In the genomic region with DNA sequence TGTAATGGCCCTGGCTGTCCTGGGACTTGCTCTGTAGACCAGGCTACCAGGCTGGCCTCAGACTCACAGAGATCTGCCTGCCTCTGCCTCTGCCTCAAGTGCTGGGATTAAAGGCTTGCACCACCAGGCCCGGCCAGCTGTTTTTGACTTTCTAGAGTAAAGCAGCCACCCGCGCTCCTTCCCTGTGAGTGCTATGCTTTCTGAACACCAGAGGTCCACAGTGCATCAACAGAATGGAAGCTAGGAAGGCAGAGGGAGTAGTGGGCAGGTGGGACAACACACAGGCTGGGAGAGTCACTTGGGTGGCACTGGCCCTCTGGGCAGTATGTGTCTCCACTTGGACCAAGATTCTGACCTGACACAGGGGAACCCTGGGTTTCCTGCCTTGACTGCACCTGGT, we compare ENCODE assay signal across 15 mouse cellular contexts. TPM values are rescaled to one million over a fixed set of nuclear protein-coding genes. Genes with fewer than 3 reads are reported as not detected.
A peak's percentile ranks its signal among the peaks of the same experiment; 100 is the strongest.
DNase-seq lines count a peak whose midpoint lies in the region; ATAC-seq lines count a peak whose summit lies in the region.
"Had no signal": no experiment of that assay in that cellular context is flagged by ENCODE, and none has a peak within 500 bp of the region (broad histone marks: within the 10 kb centered on the region; RNA-seq: fewer than 3 reads in every experiment).

No protein-coding gene starts in this region.

- no peaks in the 10 kb centered on the region for H3K9me3 ChIP-seq in forebrain, embryonic 12.5 days
- H3K9me3 ChIP-seq in hindbrain, embryonic 15.5 days: no peaks in the 10 kb centered on the region
- no peaks in the 10 kb centered on the region for H3K9me3 ChIP-seq in midbrain, embryonic 15.5 days
- H3K9me3 ChIP-seq: embryonic facial prominence, embryonic 13.5 days; limb, embryonic 15.5 days; lung, embryonic 15.5 days had no signal

- H3K36me3 ChIP-seq in forebrain, embryonic 12.5 days (replicated peaks): peaks cover 14% of the 10 kb centered on the region
- H3K36me3 ChIP-seq in hindbrain, embryonic 15.5 days: peaks cover 4% of the 10 kb centered on the region; the same call in 1 of the 2 replicates
- H3K36me3 ChIP-seq in midbrain, embryonic 15.5 days (replicated peaks): peaks cover 6% of the 10 kb centered on the region; the same call in 1 of the 2 replicates

- 0 out of 2 replicates have a peak overlapping the region, but pooled peaks have one; percentile 47 for H3K27ac ChIP-seq in forebrain, embryonic 12.5 days
- H3K27ac ChIP-seq in hindbrain, embryonic 15.5 days (replicated peaks): peak overlapping the region; percentile 71
- H3K27ac ChIP-seq in midbrain, embryonic 15.5 days: peak overlapping the region; percentile 75
- H3K27ac ChIP-seq: embryonic facial prominence, embryonic 13.5 days; limb, embryonic 15.5 days; lung, embryonic 15.5 days had no signal

- WGBS in forebrain, embryonic 12.5 days: 81% methylated on average over 3 of the region's 3 CpGs
- WGBS in hindbrain, embryonic 15.5 days: 93% methylated on average over 3 of the region's 3 CpGs
- 77% methylated on average over 3 of the region's 3 CpGs for WGBS in midbrain, embryonic 15.5 days

- 0 out of 2 replicates have a peak overlapping the region, but pooled peaks have one; percentile 1 for H3K9ac ChIP-seq in forebrain, embryonic 12.5 days
- H3K9ac ChIP-seq in hindbrain, embryonic 15.5 days: no peak overlapping the region
- no peak overlapping the region for H3K9ac ChIP-seq in midbrain, embryonic 15.5 days
- H3K9ac ChIP-seq: embryonic facial prominence, embryonic 13.5 days; limb, embryonic 15.5 days; lung, embryonic 15.5 days had no signal

- H3K4me1 ChIP-seq in forebrain, embryonic 12.5 days: peaks cover 25% of the 10 kb centered on the region
- H3K4me1 ChIP-seq in hindbrain, embryonic 15.5 days (replicated peaks): peaks cover 25% of the 10 kb centered on the region
- peaks cover 22% of the 10 kb centered on the region for H3K4me1 ChIP-seq in midbrain, embryonic 15.5 days

- intact Hi-C loops in gastrocnemius, postnatal 14 days (cut with DNase I; ENCODE audit: low total_unique reads): no loop called here

- H3K27me3 ChIP-seq in forebrain, embryonic 12.5 days: peaks cover 25% of the 10 kb centered on the region
- peaks cover 22% of the 10 kb centered on the region for H3K27me3 ChIP-seq in hindbrain, embryonic 15.5 days
- peaks cover 21% of the 10 kb centered on the region for H3K27me3 ChIP-seq in midbrain, embryonic 15.5 days (replicated peaks)
- H3K27me3 ChIP-seq: Patski had no signal

- H3K4me2 ChIP-seq in forebrain, embryonic 12.5 days: no peak overlapping the region; the same call in 1 of the 2 replicates
- H3K4me2 ChIP-seq in hindbrain, embryonic 15.5 days: no peak overlapping the region
- H3K4me2 ChIP-seq in midbrain, embryonic 15.5 days: peak overlapping the region; percentile 41; the same call in 1 of the 2 replicates
- H3K4me2 ChIP-seq: limb, embryonic 15.5 days; lung, embryonic 15.5 days had no signal

- no peak overlapping the region for H3K4me3 ChIP-seq in forebrain, embryonic 12.5 days (replicated peaks)
- H3K4me3 ChIP-seq in hindbrain, embryonic 15.5 days: no peak overlapping the region
- H3K4me3 ChIP-seq in midbrain, embryonic 15.5 days: no peak overlapping the region
- H3K4me3 ChIP-seq: embryonic facial prominence, embryonic 13.5 days; limb, embryonic 15.5 days; lung, embryonic 15.5 days had no signal

- ATAC-seq in forebrain, embryonic 12.5 days (ENCODE audit: low FRiP score): no peak
- peak; percentile 10; the same call in 1 of the 2 replicates for ATAC-seq in hindbrain, embryonic 15.5 days (ENCODE audit: low FRiP score, low read depth)
- peak; percentile 35 for ATAC-seq in midbrain, embryonic 15.5 days (replicated peaks)
- ATAC-seq in frontal cortex, adult (ENCODE audit: low TSS enrichment): no peak
- ATAC-seq: Patski had no signal

- peak; percentile 78 for DNase-seq in MN1 (ENCODE audit: low spot score)
- DNase-seq in gastrocnemius, postnatal 14 days: no peak
- no peak for DNase-seq in urinary bladder, postnatal 36 days (ENCODE audit: low spot score in 2 of 2)
- DNase-seq: cerebellum, postnatal 14 days; heart, postnatal 10 days; kidney, adult 18-20 months; thymus, postnatal 36 days had no signal

RNA-seq across cellular contexts. Expression of gene Rrp1, which starts 17.5 kb away (rescaled TPM):
- 326 and 329 TPM in 2 replicates for polyA plus RNA-seq in forebrain, embryonic 12.5 days (2016; fragmentation: Nextera tagmentation; extraction: Ambion mirVana)
- polyA plus RNA-seq in hindbrain, embryonic 15.5 days (2015; fragmentation: Nextera tagmentation; extraction: Ambion mirVana): 402 and 403 TPM in 2 replicates
- polyA plus RNA-seq in midbrain, embryonic 15.5 days (2015; fragmentation: Nextera tagmentation; extraction: Ambion mirVana): 419 and 432 TPM in 2 replicates
- total RNA-seq in gastrocnemius, postnatal 14 days (2021): 10 to 100 TPM; 70.5 to 73.9 TPM

RNA-seq across cellular contexts. Expression of gene Cstb, which starts 30.1 kb away (rescaled TPM):
- polyA plus RNA-seq in forebrain, embryonic 12.5 days (2016; fragmentation: Nextera tagmentation; extraction: Ambion mirVana): 118 and 120 TPM in 2 replicates
- 90.9 and 95.0 TPM in 2 replicates for polyA plus RNA-seq in hindbrain, embryonic 15.5 days (2015; fragmentation: Nextera tagmentation; extraction: Ambion mirVana)
- 83.9 and 92.7 TPM in 2 replicates for polyA plus RNA-seq in midbrain, embryonic 15.5 days (2015; fragmentation: Nextera tagmentation; extraction: Ambion mirVana)
- 10 to 100 TPM; 18.5 to 21.2 TPM for total RNA-seq in gastrocnemius, postnatal 14 days (2021)

RNA-seq across cellular contexts. Expression of gene Agpat3, which starts 43.1 kb away (rescaled TPM):
- 52.5 and 58.0 TPM in 2 replicates for polyA plus RNA-seq in forebrain, embryonic 12.5 days (2016; fragmentation: Nextera tagmentation; extraction: Ambion mirVana)
- polyA plus RNA-seq in hindbrain, embryonic 15.5 days (2015; fragmentation: Nextera tagmentation; extraction: Ambion mirVana): 83.5 and 86.4 TPM in 2 replicates
- polyA plus RNA-seq in midbrain, embryonic 15.5 days (2015; fragmentation: Nextera tagmentation; extraction: Ambion mirVana): 73.4 and 77.7 TPM in 2 replicates
- total RNA-seq in gastrocnemius, postnatal 14 days (2021): 100 to 1,000 TPM; 160 to 164 TPM

Comparison
In these comparisons a context has a peak if more than half of its experiments do, and no peak if none do; other contexts are left out.
1. ATAC-seq: peak in hindbrain, embryonic 15.5 days (single experiment) and midbrain, embryonic 15.5 days (single experiment); none in forebrain, embryonic 12.5 days (single experiment) and frontal cortex, adult (single experiment).
2. Peak in every context shown above with its lines, with median percentiles within 50 percentile points of each other: H3K27ac ChIP-seq.